Mouse (Mus musculus) midbrain, embryonic 13.5 days (tissue): ENCODE results near the gene Abhd18. TPM values are rescaled to one million over a fixed set of nuclear protein-coding genes. Genes with fewer than 3 reads are reported as not detected.
"Not testable (repeated sequence)": the region's sequence is repeated elsewhere in the genome, so short reads cannot be mapped to it uniquely, and the experiment has no call there.

Experiments
- ATAC-seq: fragments of 200-750 bp; cut with Nextera tagmentation; 2 replicates; pipeline ENCODE4 v1.8.0; 2017; ENCODE audit warnings: mild to moderate bottlenecking, moderate TSS enrichment, moderate library complexity
- H3K27ac ChIP-seq: fragments of 300-500 bp; sonication (generic); 2 replicates; pipeline ENCODE4 v1.5.1; 2015; ENCODE audit warnings: inconsistent platforms, mild to moderate bottlenecking, moderate library complexity
- H3K27me3 ChIP-seq: fragments of 300-500 bp; sonication (generic); 2 replicates; pipeline ENCODE4 v1.6.1; 2015; ENCODE audit warnings: mild to moderate bottlenecking, inconsistent platforms
- H3K36me3 ChIP-seq: fragments of 300-500 bp; sonication (generic); 2 replicates; pipeline ENCODE4 v1.6.1; 2015; ENCODE audit warnings: mild to moderate bottlenecking, inconsistent platforms
- H3K4me1 ChIP-seq: fragments of 300-500 bp; sonication (generic); replicated peaks from 2 replicates; pipeline ENCODE4 v1.6.1; 2015; ENCODE audit warnings: inconsistent platforms
- H3K4me2 ChIP-seq: fragments of 300-500 bp; sonication (generic); replicated peaks from 2 replicates; pipeline ENCODE4 v1.6.1; 2015; ENCODE audit warnings: moderate library complexity, mild to moderate bottlenecking, inconsistent platforms
- H3K4me3 ChIP-seq: fragments of 300-500 bp; sonication (generic); replicated peaks from 2 replicates; pipeline ENCODE4 v1.5.1; 2015; ENCODE audit warnings: mild to moderate bottlenecking, inconsistent platforms
- H3K9ac ChIP-seq: fragments of 300-500 bp; sonication (generic); replicated peaks from 2 replicates; pipeline ENCODE4 v1.6.1; 2015; ENCODE audit warnings: mild to moderate bottlenecking, inconsistent platforms
- H3K9me3 ChIP-seq: fragments of 300-500 bp; sonication (generic); 2 replicates; pipeline ENCODE4 v1.6.1; 2016; ENCODE audit warnings: mild to moderate bottlenecking, inconsistent platforms
- WGBS: fragments of 180-500 bp; shearing (Covaris S2); methylation state at CpG from one replicate; pipeline ENCODE4 v1.1.7; 2015; 5-methylcytosine and 5-hydroxymethylcytosine counted together
- polyA plus RNA-seq: library from polyadenylated mRNA; unstranded; fragments of >200 nt; fragmentation: Nextera tagmentation; extraction: Ambion mirVana; gene quantifications from 2 replicates; pipeline ENCODE4 v1.2.1, GENCODE M21; 2015

Abhd18 gene
- polyA plus RNA-seq: 13.2 and 18.6 TPM in 2 replicates

GRCm38 (mm10) chr3:40846957-40847017, at the start of gene Abhd18:
Gene Abhd18 (plus strand): TSS chr3:40846970.
- H3K27me3 ChIP-seq, ATAC-seq, H3K36me3 ChIP-seq, H3K9me3 ChIP-seq, H3K4me1 ChIP-seq: not testable (repeated sequence)
- peak within 1 kb of the TSS; percentile 50 for H3K4me3 ChIP-seq
- peak within 1 kb of the TSS; percentile 86 for H3K27ac ChIP-seq
- peak within 1 kb of the TSS; percentile 61 for H3K4me2 ChIP-seq
- H3K9ac ChIP-seq: peak within 1 kb of the TSS; percentile 76
- 0% methylated on average over 3 of the region's 4 CpGs for WGBS

GRCm38 (mm10) chr3:40798054-40798453, 48.7 kb upstream of the Abhd18 start:
- no peak overlapping the region for H3K27ac ChIP-seq
- H3K4me1 ChIP-seq: peaks cover 20% of the 10 kb centered on the region
- no peaks in the 10 kb centered on the region for H3K9me3 ChIP-seq
- WGBS: 84% methylated on average over 1 of the region's 1 CpGs
- no peak overlapping the region for H3K4me3 ChIP-seq
- ATAC-seq: no peak
- H3K4me2 ChIP-seq: no peak overlapping the region
- no peaks in the 10 kb centered on the region for H3K27me3 ChIP-seq
- H3K9ac ChIP-seq: no peak overlapping the region
- peaks cover 10% of the 10 kb centered on the region; the same call in 1 of the 2 replicates for H3K36me3 ChIP-seq

GRCm38 (mm10) chr3:40798500-40798899, 48.3 kb upstream of the Abhd18 start:
- 34% methylated on average over 7 of the region's 7 CpGs for WGBS
- ATAC-seq: peak; percentile 12; the same call in 1 of the 2 replicates
- Histone ChIP-seq H3K36me3 (peaks cover 6% of the 10 kb centered on the region; the same call in 1 of the 2 replicates), H3K4me1 (peaks cover 20% of the 10 kb centered on the region), H3K9me3 (no peaks in the 10 kb centered on the region), H3K9ac (no peak overlapping the region), H3K27ac (no peak overlapping the region), H3K27me3 (no peaks in the 10 kb centered on the region), H3K4me2 (no peak overlapping the region), H3K4me3 (no peak overlapping the region)

GRCm38 (mm10) chr3:40799530-40800372, 47.0 kb upstream of the Abhd18 start, which contains the start of gene Plk4:
Gene Plk4 (plus strand): TSS chr3:40800019.
- Histone ChIP-seq H3K27me3 (no peaks in the 10 kb centered on the region), H3K4me1 (peaks cover 20% of the 10 kb centered on the region), H3K36me3 (peaks cover 5% of the 10 kb centered on the region; the same call in 1 of the 2 replicates), H3K9ac (peak within 1 kb of the TSS; percentile 86), H3K9me3 (no peaks in the 10 kb centered on the region), H3K4me2 (peak within 1 kb of the TSS; percentile 98), H3K27ac (peak within 1 kb of the TSS; percentile 61), H3K4me3 (peak within 1 kb of the TSS; percentile 91)
- peak; percentile 97 for ATAC-seq
- 2% methylated on average over 66 of the region's 66 CpGs for WGBS

- H3K4me1 ChIP-seq: peaks cover 20% of the 10 kb centered on the region
- H3K9ac ChIP-seq: peak overlapping the region; percentile 86
- ATAC-seq: no peak
- H3K4me3 ChIP-seq: peak overlapping the region; percentile 91
- no peaks in the 10 kb centered on the region for H3K9me3 ChIP-seq
- H3K36me3 ChIP-seq: peaks cover 9% of the 10 kb centered on the region
- WGBS: 0% methylated on average over 35 of the region's 37 CpGs
- H3K27ac ChIP-seq: peak overlapping the region; percentile 31; the same call in 1 of the 2 replicates
- no peaks in the 10 kb centered on the region for H3K27me3 ChIP-seq
- H3K4me2 ChIP-seq: peak overlapping the region; percentile 98
Measured at GRCm38 (mm10) chr3:40800373-40800823, 46.4 kb upstream of the Abhd18 start.

GRCm38 (mm10) chr3:40806871-40807270, 39.9 kb upstream of the Abhd18 start:
- 74% methylated on average over 2 of the region's 2 CpGs for WGBS
- no peak overlapping the region for H3K9ac ChIP-seq
- no peaks in the 10 kb centered on the region for H3K9me3 ChIP-seq
- H3K4me1 ChIP-seq: peaks cover 2% of the 10 kb centered on the region
- no peak overlapping the region for H3K27ac ChIP-seq
- no peaks in the 10 kb centered on the region for H3K27me3 ChIP-seq
- no peak overlapping the region for H3K4me2 ChIP-seq
- ATAC-seq: no peak
- peaks cover 37% of the 10 kb centered on the region for H3K36me3 ChIP-seq
- H3K4me3 ChIP-seq: no peak overlapping the region

- 93% methylated on average over 10 of the region's 10 CpGs for WGBS
- ATAC-seq: no peak
- Histone ChIP-seq H3K4me1 (no peaks in the 10 kb centered on the region), H3K9me3 (no peaks in the 10 kb centered on the region), H3K9ac (no peak overlapping the region), H3K4me2 (no peak overlapping the region), H3K27ac (no peak overlapping the region), H3K36me3 (peaks cover 46% of the 10 kb centered on the region), H3K27me3 (no peaks in the 10 kb centered on the region), H3K4me3 (no peak overlapping the region)
Measured at GRCm38 (mm10) chr3:40808686-40809085, 38.1 kb upstream of the Abhd18 start.

GRCm38 (mm10) chr3:40809894-40810293, 36.9 kb upstream of the Abhd18 start:
- Histone ChIP-seq H3K9ac (no peak overlapping the region), H3K4me2 (no peak overlapping the region), H3K4me3 (no peak overlapping the region), H3K9me3 (no peaks in the 10 kb centered on the region), H3K27ac (no peak overlapping the region), H3K4me1 (no peaks in the 10 kb centered on the region), H3K36me3 (peaks cover 53% of the 10 kb centered on the region), H3K27me3 (no peaks in the 10 kb centered on the region)
- no peak for ATAC-seq
- WGBS: 56% methylated on average over 2 of the region's 2 CpGs

GRCm38 (mm10) chr3:40813275-40813674, 33.5 kb upstream of the Abhd18 start:
- peaks cover 54% of the 10 kb centered on the region for H3K36me3 ChIP-seq
- no peak for ATAC-seq
- WGBS: 88% methylated on average over 2 of the region's 2 CpGs

GRCm38 (mm10) chr3:40845521-40845920, 1.2 kb upstream of the Abhd18 start:
- H3K4me1 ChIP-seq, H3K36me3 ChIP-seq, H3K27me3 ChIP-seq, H3K9me3 ChIP-seq, ATAC-seq, H3K27ac ChIP-seq: not testable (repeated sequence)
- H3K4me2 ChIP-seq: peak overlapping the region; percentile 60
- H3K4me3 ChIP-seq: peak overlapping the region; percentile 50
- WGBS: 78% methylated on average over 6 of the region's 6 CpGs
- H3K9ac ChIP-seq: peak overlapping the region; percentile 64; the same call in 1 of the 2 replicates

More at GRCm38 (mm10) chr3:40813275-40813674, 33.5 kb upstream of the Abhd18 start:
- no peak overlapping the region for H3K9ac ChIP-seq
- H3K9me3 ChIP-seq: no peaks in the 10 kb centered on the region
- no peaks in the 10 kb centered on the region for H3K4me1 ChIP-seq
- H3K27me3 ChIP-seq: no peaks in the 10 kb centered on the region
- no peak overlapping the region for H3K27ac ChIP-seq
- H3K4me2 ChIP-seq: no peak overlapping the region
- H3K4me3 ChIP-seq: no peak overlapping the region

- Histone ChIP-seq H3K4me3 (peak within 1 kb of the TSS; percentile 50), H3K4me2 (peak within 1 kb of the TSS; percentile 61), H3K9ac (peak within 1 kb of the TSS; percentile 76), H3K27ac (peak within 1 kb of the TSS; percentile 86)
- ATAC-seq: peak; percentile 99
- H3K36me3 ChIP-seq, H3K4me1 ChIP-seq, H3K9me3 ChIP-seq, H3K27me3 ChIP-seq: not testable (repeated sequence)
- WGBS: under 1% methylated on average over 39 of the region's 39 CpGs
Measured at GRCm38 (mm10) chr3:40846473-40846956, 255 bp upstream of the Abhd18 start, which contains the start of gene Mfsd8. Gene Mfsd8 (minus strand): TSS chr3:40846886.

GRCm38 (mm10) chr3:40847018-40847417, 248 bp downstream of the Abhd18 start:
- peak overlapping the region; percentile 31 for H3K27ac ChIP-seq
- ATAC-seq: not testable (repeated sequence)

More at GRCm38 (mm10) chr3:40847018-40847417, 248 bp downstream of the Abhd18 start:
- peak overlapping the region; percentile 76 for H3K9ac ChIP-seq
- H3K4me1 ChIP-seq, H3K9me3 ChIP-seq, H3K36me3 ChIP-seq, H3K27me3 ChIP-seq: not testable (repeated sequence)
- under 1% methylated on average over 17 of the region's 21 CpGs for WGBS
- H3K4me3 ChIP-seq: peak overlapping the region; percentile 50
- peak overlapping the region; percentile 61 for H3K4me2 ChIP-seq
